Mouse (Mus musculus): ENCODE results near the gene Cep95. TPM values are rescaled to one million over a fixed set of nuclear protein-coding genes. Genes with fewer than 3 reads are reported as not detected.
"Not testable (repeated sequence)": the region's sequence is repeated elsewhere in the genome, so short reads cannot be mapped to it uniquely, and the experiment has no call there.

Gene Cep95
- 5.8 and 8.4 TPM in 2 replicates for total RNA-seq (2014; rRNA removed)
- 0.96 and 1.2 TPM in 2 replicates for polyA plus RNA-seq (2012; rRNA removed)

DNA sequence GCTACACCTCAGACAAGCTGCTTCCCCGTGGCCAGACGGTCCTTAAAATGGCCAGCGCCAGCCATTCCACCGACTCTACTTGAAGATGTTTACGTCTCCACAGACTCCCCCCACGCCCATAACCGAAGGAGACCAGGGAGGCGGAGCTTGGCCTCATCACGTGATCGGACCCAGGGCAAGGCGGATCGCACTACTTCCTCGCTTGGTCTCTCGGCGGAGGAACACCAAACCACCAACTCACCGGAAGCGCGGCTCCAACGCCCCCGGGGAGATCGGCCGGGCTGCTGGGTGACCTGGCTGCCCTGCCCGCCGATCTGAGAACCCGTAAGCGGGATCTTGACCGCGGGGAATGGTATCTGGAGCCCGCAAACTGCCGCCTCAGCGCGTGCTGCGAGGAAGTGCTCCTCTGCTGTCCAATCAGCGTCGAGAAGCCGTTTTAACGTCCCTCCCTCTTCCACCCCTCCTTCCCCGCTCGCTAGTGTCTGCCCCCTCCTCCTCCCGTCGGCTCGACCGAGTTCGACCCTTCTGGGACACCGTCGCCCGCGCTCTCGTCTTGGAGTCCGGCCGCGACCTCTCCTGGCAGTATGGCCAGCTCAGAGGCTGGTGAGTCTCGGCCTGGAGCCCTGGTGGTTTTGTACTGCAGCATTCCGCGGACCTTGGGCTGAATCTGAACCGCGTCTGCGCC is at the start of gene Cep95, which contains the start of gene Ddx5:
Cep95 (plus strand) TSS at position 478 of the 685 bp plus-strand sequence.
Ddx5 (minus strand) TSS at position 411 of the 685 bp plus-strand sequence.
- H3K9ac ChIP-seq (ENCODE audit: low read depth, low read length): peak within 1 kb of the TSS; percentile 98
- peak; percentile 96 for DNase-seq (ENCODE audit: extremely low read depth, low read depth, low spot score)
- peak within 1 kb of the TSS; percentile 96 for H3K4me3 ChIP-seq (ENCODE audit: insufficient read depth, low read depth, low read length)
- peaks cover 6% of the 10 kb centered on the region; the same call in 1 of the 2 replicates for H3K79me2 ChIP-seq (ENCODE audit: control insufficient read depth, insufficient read depth, low read length)
- H3K27me3 ChIP-seq (ENCODE audit: control insufficient read depth, insufficient read depth, low read length): no peaks in the 10 kb centered on the region
- under 1% methylated on average over 58 of the region's 58 CpGs for WGBS
- H3K27ac ChIP-seq (replicated peaks; ENCODE audit: insufficient read depth, low read depth, low read length): peak within 1 kb of the TSS; percentile 98
- H3K4me1 ChIP-seq (ENCODE audit: control insufficient read depth, insufficient read depth, low read length): peaks cover 1% of the 10 kb centered on the region; the same call in 1 of the 2 replicates
- peaks cover 34% of the 10 kb centered on the region for H3K36me3 ChIP-seq (ENCODE audit: control insufficient read depth, insufficient read depth, low read length)
- TF ChIP-seq CTCF (IDR thresholded peaks at IDR 0.05; ENCODE audit: low read depth, low read length) (peak; percentile 16; the same call in 1 of the 2 replicates), POLR2A (IDR thresholded peaks at IDR 0.05; ENCODE audit: extremely low read depth, insufficient read depth, low read length) (peak; percentile 60; the same call in 1 of the 2 replicates)

- not testable (repeated sequence) for DNase-seq (ENCODE audit: extremely low read depth, low read depth, low spot score); H3K4me1 ChIP-seq (ENCODE audit: control insufficient read depth, insufficient read depth, low read length)
- 96% methylated on average over 5 of the region's 8 CpGs for WGBS
Measured at GRCm38 (mm10) chr11:106740724-106741123, 48.3 kb upstream of the Cep95 start.

DNA sequence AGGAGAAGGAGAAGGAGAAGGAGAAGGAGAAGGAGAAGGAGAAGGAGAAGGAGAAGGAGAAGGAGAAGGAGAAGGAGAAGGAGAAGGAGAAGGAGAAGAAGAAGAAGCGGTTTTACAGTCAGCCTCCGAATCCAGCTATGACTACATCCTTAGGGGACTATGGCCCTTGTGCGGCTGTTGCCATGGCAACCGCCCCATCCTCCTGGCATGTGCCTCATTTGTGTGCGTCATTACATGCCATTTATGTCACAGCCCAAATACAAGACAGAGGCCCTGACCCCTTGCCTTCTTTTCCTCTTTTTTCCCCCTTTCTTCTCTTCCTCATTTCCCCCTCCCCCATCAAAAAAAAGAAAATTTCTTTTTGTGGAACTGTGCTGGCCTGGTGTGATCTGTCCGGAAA is 47.8 kb upstream of the Cep95 start:
- Histone ChIP-seq H3K27me3 (ENCODE audit: control insufficient read depth, insufficient read depth, low read length) (no peaks in the 10 kb centered on the region), H3K4me1 (ENCODE audit: control insufficient read depth, insufficient read depth, low read length) (no peaks in the 10 kb centered on the region), H3K79me2 (ENCODE audit: control insufficient read depth, insufficient read depth, low read length) (no peaks in the 10 kb centered on the region), H3K36me3 (ENCODE audit: control insufficient read depth, insufficient read depth, low read length) (no peaks in the 10 kb centered on the region), H3K27ac (replicated peaks; ENCODE audit: insufficient read depth, low read depth, low read length) (no peak overlapping the region), H3K9ac (ENCODE audit: low read depth, low read length) (no peak overlapping the region), H3K4me3 (ENCODE audit: insufficient read depth, low read depth, low read length) (no peak overlapping the region)
- WGBS: 88% methylated on average over 6 of the region's 6 CpGs
- no peak for DNase-seq (ENCODE audit: extremely low read depth, low read depth, low spot score)
- TF ChIP-seq CTCF (IDR thresholded peaks at IDR 0.05; ENCODE audit: low read depth, low read length): no peak
- no peak for TF ChIP-seq POLR2A (IDR thresholded peaks at IDR 0.05; ENCODE audit: extremely low read depth, insufficient read depth, low read length)

More at GRCm38 (mm10) chr11:106740724-106741123, 48.3 kb upstream of the Cep95 start:
- not testable (repeated sequence) for H3K36me3 ChIP-seq (ENCODE audit: control insufficient read depth, insufficient read depth, low read length); H3K27ac ChIP-seq (replicated peaks; ENCODE audit: insufficient read depth, low read depth, low read length); H3K9ac ChIP-seq (ENCODE audit: low read depth, low read length); H3K79me2 ChIP-seq (ENCODE audit: control insufficient read depth, insufficient read depth, low read length); H3K27me3 ChIP-seq (ENCODE audit: control insufficient read depth, insufficient read depth, low read length); H3K4me3 ChIP-seq (ENCODE audit: insufficient read depth, low read depth, low read length)

DNA sequence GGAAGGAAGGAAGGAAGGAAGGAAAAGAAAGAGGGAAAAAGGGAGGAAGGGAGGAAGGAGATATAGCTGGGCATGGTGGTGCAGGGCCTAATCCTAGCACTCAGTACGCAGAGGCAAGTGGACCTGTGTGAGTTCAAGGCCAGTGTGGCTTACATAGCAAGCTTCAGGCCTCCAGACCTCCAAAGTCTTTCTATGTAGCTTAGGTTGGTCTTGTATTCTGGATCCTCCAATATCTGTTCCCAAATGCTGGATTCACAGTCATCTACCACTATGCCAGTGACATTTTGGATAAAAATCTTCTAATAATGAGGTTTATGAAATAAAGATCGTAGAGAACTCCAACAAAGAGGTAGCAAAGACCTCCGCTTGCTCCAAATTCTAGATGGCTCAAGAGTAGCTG is 47.2 kb upstream of the Cep95 start:
- Histone ChIP-seq H3K4me1 (ENCODE audit: control insufficient read depth, insufficient read depth, low read length) (no peaks in the 10 kb centered on the region), H3K79me2 (ENCODE audit: control insufficient read depth, insufficient read depth, low read length) (no peaks in the 10 kb centered on the region), H3K9ac (ENCODE audit: low read depth, low read length) (no peak overlapping the region), H3K27ac (replicated peaks; ENCODE audit: insufficient read depth, low read depth, low read length) (no peak overlapping the region), H3K36me3 (ENCODE audit: control insufficient read depth, insufficient read depth, low read length) (no peaks in the 10 kb centered on the region), H3K4me3 (ENCODE audit: insufficient read depth, low read depth, low read length) (no peak overlapping the region), H3K27me3 (ENCODE audit: control insufficient read depth, insufficient read depth, low read length) (no peaks in the 10 kb centered on the region)
- no peak for TF ChIP-seq POLR2A (IDR thresholded peaks at IDR 0.05; ENCODE audit: extremely low read depth, insufficient read depth, low read length)
- TF ChIP-seq CTCF (IDR thresholded peaks at IDR 0.05; ENCODE audit: low read depth, low read length): no peak
- WGBS: 93% methylated on average over 3 of the region's 3 CpGs
- no peak for DNase-seq (ENCODE audit: extremely low read depth, low read depth, low spot score)

GRCm38 (mm10) chr11:106742388-106742841 is 46.6 kb upstream of the Cep95 start:
- H3K4me3 ChIP-seq (ENCODE audit: insufficient read depth, low read depth, low read length): no peak overlapping the region
- peak; percentile 36 for DNase-seq (ENCODE audit: extremely low read depth, low read depth, low spot score)
- H3K79me2 ChIP-seq (ENCODE audit: control insufficient read depth, insufficient read depth, low read length): no peaks in the 10 kb centered on the region
- TF ChIP-seq CTCF (IDR thresholded peaks at IDR 0.05; ENCODE audit: low read depth, low read length) (no peak), POLR2A (IDR thresholded peaks at IDR 0.05; ENCODE audit: extremely low read depth, insufficient read depth, low read length) (no peak)
- H3K27ac ChIP-seq (replicated peaks; ENCODE audit: insufficient read depth, low read depth, low read length): no peak overlapping the region
- H3K4me1 ChIP-seq (ENCODE audit: control insufficient read depth, insufficient read depth, low read length): no peaks in the 10 kb centered on the region
- 43% methylated on average over 6 of the region's 6 CpGs for WGBS
- no peaks in the 10 kb centered on the region for H3K36me3 ChIP-seq (ENCODE audit: control insufficient read depth, insufficient read depth, low read length)
- H3K27me3 ChIP-seq (ENCODE audit: control insufficient read depth, insufficient read depth, low read length): no peaks in the 10 kb centered on the region; the same call in 1 of the 2 replicates
- no peak overlapping the region for H3K9ac ChIP-seq (ENCODE audit: low read depth, low read length)

DNA sequence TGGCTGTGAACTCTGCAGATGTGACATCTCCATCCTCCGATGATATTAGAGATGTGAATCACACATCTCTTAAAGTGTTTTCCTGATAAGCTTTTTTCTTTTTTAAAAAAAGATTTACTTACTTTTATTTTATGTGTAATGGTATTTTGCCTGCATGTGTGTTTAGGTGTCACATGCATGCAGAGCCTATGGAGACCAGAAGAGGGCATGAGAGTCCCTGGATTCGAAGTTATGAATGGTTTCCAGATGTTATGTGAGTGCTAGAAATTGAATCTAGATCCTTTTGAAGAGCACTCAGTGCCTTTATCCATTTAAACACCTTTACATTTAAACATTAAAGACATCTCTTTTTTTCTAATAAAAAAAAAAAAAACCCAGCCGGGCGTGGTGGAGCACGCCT is 44.1 kb upstream of the Cep95 start:
- TF ChIP-seq POLR2A (IDR thresholded peaks at IDR 0.05; ENCODE audit: extremely low read depth, insufficient read depth, low read length) (no peak), CTCF (IDR thresholded peaks at IDR 0.05; ENCODE audit: low read depth, low read length) (peak; percentile 5; the same call in 1 of the 2 replicates)
- H3K27ac ChIP-seq (replicated peaks; ENCODE audit: insufficient read depth, low read depth, low read length): no peak overlapping the region
- 93% methylated on average over 5 of the region's 5 CpGs for WGBS

GRCm38 (mm10) chr11:106749557-106750120 is 39.4 kb upstream of the Cep95 start:
- not testable (repeated sequence) for H3K27me3 ChIP-seq (ENCODE audit: control insufficient read depth, insufficient read depth, low read length); H3K4me1 ChIP-seq (ENCODE audit: control insufficient read depth, insufficient read depth, low read length); H3K79me2 ChIP-seq (ENCODE audit: control insufficient read depth, insufficient read depth, low read length); H3K4me3 ChIP-seq (ENCODE audit: insufficient read depth, low read depth, low read length); DNase-seq (ENCODE audit: extremely low read depth, low read depth, low spot score); H3K27ac ChIP-seq (replicated peaks; ENCODE audit: insufficient read depth, low read depth, low read length); H3K36me3 ChIP-seq (ENCODE audit: control insufficient read depth, insufficient read depth, low read length); H3K9ac ChIP-seq (ENCODE audit: low read depth, low read length)
- WGBS: 83% methylated on average over 7 of the region's 7 CpGs

More for the DNA sequence above, 44.1 kb upstream of the Cep95 start:
- H3K36me3 ChIP-seq (ENCODE audit: control insufficient read depth, insufficient read depth, low read length): no peaks in the 10 kb centered on the region
- H3K4me3 ChIP-seq (ENCODE audit: insufficient read depth, low read depth, low read length): no peak overlapping the region
- H3K27me3 ChIP-seq (ENCODE audit: control insufficient read depth, insufficient read depth, low read length): no peaks in the 10 kb centered on the region; the same call in 1 of the 2 replicates
- DNase-seq (ENCODE audit: extremely low read depth, low read depth, low spot score): no peak
- H3K4me1 ChIP-seq (ENCODE audit: control insufficient read depth, insufficient read depth, low read length): no peaks in the 10 kb centered on the region
- no peaks in the 10 kb centered on the region for H3K79me2 ChIP-seq (ENCODE audit: control insufficient read depth, insufficient read depth, low read length)
- H3K9ac ChIP-seq (ENCODE audit: low read depth, low read length): no peak overlapping the region
